Mouse (Mus musculus) cerebellum, adult 11 months (tissue): ENCODE data around the gene Ifna6.

Experiments
- DNase-seq: peaks from one replicate; pipeline ENCODE4 v3.0.0; 2022

The Ifna6 gene

DNA sequence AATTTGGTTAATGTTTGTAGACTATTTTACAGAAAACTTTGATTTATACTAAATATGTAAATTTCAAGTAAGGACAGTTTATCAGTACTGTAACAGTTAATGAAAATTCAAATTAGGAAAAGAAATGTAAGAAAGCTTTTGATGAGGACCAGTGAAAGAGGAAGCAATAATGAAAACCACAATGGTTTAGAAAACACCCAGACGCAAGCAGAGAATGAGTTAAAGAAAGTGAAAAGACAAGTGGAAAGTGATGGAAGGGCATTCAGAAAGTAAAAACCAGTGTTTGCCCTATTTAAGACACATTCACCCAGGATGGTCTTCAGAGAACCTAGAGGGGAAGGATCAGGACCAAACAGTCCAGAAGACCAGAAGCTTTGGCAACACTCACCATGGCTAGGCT lies 22.5 kb downstream of the Ifna6 start, which contains the start of gene Ifna1:
Gene Ifna1 (plus strand): TSS at position 390 of the 400 bp plus-strand sequence.
- DNase-seq, result no peak

- DNase-seq, result no peak
Observed at GRCm38 (mm10) chr4:88851026-88851763, 24.0 kb downstream of the Ifna6 start.

DNA sequence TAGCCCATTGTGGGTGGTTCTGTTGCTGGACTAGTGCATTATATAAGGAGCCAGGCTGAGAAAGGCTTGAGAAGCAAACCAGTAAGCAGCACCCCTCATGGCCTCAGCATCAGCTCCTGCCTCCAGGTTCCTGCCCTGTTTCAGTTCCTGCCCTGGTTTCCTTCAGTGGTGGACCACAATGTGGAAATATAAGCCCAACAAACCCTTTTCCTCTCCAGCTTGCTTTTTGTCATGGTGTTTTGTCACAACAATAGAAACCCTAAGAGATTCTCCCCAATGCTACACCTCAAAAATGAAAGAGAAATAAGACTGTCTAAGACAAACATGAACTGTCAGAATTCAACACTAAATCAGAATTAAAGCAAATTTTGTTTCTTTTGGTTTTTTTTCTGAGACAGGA lies 32.0 kb downstream of the Ifna6 start:
- DNase-seq, result no peak

GRCm38 (mm10) chr4:88863309-88863708 lies 36.1 kb downstream of the Ifna6 start:
- no peak for DNase-seq

DNA sequence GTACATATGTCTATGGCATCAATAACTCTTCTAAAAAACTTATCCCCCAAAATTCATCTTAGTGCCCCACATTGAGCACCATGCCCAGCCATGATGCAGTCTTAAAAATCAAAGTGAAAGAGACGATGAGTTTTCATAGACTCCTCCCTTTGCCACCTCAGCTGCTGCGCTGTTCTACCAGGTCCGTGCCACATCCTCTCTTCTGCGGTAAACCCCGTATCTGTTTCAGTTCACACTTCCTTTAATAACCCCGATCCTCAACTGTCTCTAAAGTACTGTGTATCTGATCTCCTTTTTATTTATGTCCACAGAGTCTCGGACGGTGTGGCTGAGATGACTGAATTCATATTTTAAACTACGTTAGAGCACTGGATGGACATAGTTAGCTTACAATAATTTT lies 37.4 kb downstream of the Ifna6 start:
- DNase-seq, result no peak

GRCm38 (mm10) chr4:88865011-88865569 lies 37.9 kb downstream of the Ifna6 start:
- DNase-seq, result no peak

DNA sequence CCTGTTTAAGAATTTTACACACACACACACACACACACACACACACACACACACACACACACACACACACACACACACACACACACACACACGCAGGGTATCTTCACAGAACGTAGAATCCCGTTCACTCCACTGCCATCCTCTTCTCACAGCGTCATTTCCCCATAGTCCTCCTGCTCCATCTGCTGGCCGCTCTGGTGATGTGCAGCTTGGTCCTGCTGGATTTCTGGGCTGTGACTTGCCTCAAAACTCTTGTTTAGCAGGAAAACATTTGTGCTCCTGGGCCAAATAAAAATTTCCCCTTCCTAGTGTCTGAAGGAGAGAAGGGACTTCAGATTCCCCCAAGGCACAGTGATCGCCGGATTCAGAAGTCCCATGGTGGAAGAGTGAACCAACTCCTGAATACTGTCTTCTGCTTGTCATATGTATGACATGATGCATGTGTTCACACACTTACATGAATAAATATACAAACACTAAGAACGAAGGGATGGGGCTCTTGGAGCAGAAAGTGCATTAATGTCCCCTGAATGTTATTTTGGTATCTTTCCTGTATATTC lies 40.2 kb downstream of the Ifna6 start:
- DNase-seq, result peak; percentile 33

DNA sequence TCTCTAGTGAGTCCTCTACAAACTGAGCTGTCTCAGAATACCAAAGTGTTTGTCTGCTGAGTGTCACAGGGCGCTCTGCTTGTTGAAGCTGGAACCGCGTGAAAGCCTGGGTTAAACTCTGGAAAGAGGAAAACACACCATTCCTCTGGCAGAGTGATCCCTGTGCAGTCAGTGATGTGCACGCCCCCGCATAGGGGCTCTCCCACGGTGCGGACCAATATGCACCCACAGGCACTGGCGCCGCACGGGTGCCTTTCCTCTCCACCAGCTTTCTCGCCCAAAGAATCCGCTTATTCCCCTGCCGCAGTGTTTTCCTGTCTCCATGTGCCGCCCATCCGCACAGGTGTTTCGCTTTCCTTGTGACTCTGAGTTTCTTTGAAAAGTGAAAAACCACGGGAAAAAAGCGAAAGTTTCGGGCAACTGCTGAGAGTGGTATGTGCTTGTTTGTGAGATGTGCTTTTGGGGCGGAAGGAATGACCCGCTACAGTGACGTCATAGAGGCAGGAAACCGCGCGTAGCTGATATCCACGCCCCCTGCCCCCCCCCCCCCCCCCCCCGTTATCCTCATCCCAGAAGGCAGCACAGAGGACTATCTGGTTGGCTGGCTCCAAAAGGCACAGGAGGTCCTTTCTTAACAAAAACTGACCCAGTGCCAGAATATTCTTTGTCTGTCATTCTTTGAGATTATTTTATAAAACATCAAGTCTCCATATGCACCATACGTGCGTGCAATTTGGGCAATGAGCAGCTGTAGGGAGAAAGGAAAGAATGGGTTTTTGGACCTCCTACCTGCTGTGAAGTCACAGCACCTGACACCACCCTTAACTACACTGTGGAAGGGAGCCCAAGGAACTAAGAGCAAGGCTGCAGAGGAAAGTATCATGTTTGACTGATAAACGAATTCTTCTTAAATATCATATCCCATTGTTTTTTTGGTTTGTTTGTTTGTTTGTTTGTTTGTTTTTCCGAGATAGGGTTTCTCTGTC lies 41.0 kb downstream of the Ifna6 start:
- no peak for DNase-seq

GRCm38 (mm10) chr4:88872691-88873090 lies 45.5 kb downstream of the Ifna6 start:
- no peak for DNase-seq

DNA sequence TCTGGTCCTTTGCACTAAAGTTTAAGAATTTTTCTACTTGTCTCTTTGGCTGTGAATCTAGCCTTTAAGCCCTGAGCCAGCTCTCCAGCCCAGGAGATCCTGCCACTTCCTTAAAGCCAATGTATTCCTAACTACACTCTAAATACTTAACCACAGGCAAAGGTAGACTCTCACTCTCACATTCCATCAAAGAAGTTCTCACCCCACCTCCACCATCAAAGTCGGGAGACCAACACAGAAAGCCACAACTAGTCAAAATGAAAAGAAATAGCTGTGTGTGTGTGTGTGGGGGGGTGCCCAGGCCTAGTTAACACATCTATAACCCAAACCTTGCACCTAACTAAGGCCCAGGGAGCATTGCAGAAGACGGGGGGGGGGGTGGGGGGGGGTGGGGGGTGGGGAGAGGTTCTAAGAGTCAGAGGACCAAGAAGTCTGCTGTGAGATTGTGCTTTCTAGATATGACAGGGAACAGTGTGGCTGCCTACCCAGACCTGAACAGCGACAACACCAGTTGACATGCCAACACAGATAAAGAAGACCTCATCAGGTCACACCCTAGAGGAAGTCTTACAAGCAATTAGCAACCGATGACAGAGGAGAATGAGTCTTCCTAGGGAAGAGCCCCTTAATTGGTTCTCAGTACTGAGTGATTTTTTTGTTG lies 48.3 kb downstream of the Ifna6 start:
- no peak for DNase-seq

DNA sequence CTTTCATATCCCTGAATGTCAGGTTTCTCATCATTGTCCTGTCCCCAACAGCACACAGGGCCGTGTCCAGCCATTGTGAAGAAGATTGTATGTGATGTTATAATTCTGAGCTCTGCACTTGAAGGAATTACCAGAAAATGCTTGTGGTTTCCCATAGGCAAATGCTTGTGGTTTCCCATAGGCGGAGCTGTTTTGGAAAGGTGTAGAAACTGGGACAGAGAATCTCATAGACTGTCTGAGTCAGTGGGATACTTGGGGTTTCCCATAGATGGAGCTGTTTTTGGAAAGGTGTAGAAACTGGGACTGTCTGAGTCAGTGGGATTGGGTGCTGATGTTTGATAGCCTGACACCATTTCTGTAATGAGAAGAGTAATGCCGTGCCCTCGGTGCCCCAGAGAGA lies 49.3 kb downstream of the Ifna6 start:
- DNase-seq, result no peak
